Mouse (Mus musculus) liver, postnatal 0 days (tissue): ENCODE results near the gene Bsg. TPM values are rescaled to one million over a fixed set of nuclear protein-coding genes. Genes with fewer than 3 reads are reported as not detected.
A peak's percentile ranks its signal among the peaks of the same experiment; 100 is the strongest.

Experiments
- ATAC-seq: fragments of 200-750 bp; cut with Nextera tagmentation; 2 replicates; pipeline ENCODE4 v1.8.0; 2017; ENCODE audit warnings: mild to moderate bottlenecking, moderate library complexity
- DNase-seq: peaks from one replicate; pipeline ENCODE4 v3.0.0-alpha.2; 2016
- H3K27ac ChIP-seq: fragments of 300-500 bp; sonication (generic); 2 replicates; pipeline ENCODE4 v1.5.1; 2014; ENCODE audit warnings: antibody characterized with exemption, moderate library complexity, mild to moderate bottlenecking, low read depth
- H3K27me3 ChIP-seq: fragments of 300-500 bp; sonication (generic); 2 replicates; pipeline ENCODE4 v1.6.1; 2014; ENCODE audit warnings: low read length, control low read depth, mixed read lengths; ENCODE audit not compliant: insufficient read depth
- H3K36me3 ChIP-seq: fragments of 300-500 bp; sonication (generic); replicated peaks from 2 replicates; pipeline ENCODE4 v1.6.1; 2014; ENCODE audit warnings: mild to moderate bottlenecking, control low read depth, low read length, moderate library complexity, mixed read lengths; ENCODE audit not compliant: insufficient read depth
- H3K4me1 ChIP-seq: fragments of 300-500 bp; sonication (generic); 2 replicates; pipeline ENCODE4 v1.6.1; 2014; ENCODE audit warnings: antibody characterized with exemption, mild to moderate bottlenecking, control low read depth; ENCODE audit not compliant: insufficient read depth
- H3K4me2 ChIP-seq: fragments of 300-500 bp; sonication (generic); 2 replicates; pipeline ENCODE4 v1.6.1; 2014; ENCODE audit warnings: low read depth, mild to moderate bottlenecking, low read length, moderate library complexity, mixed read lengths
- H3K4me3 ChIP-seq: fragments of 300-500 bp; sonication (generic); 2 replicates; pipeline ENCODE4 v1.5.1; 2014; ENCODE audit warnings: low read depth, low read length
- H3K9ac ChIP-seq: fragments of 300-500 bp; sonication (generic); replicated peaks from 2 replicates; pipeline ENCODE4 v1.6.1; 2014; ENCODE audit warnings: mild to moderate bottlenecking, moderate library complexity
- H3K9me3 ChIP-seq: fragments of 300-500 bp; sonication (generic); 2 replicates; pipeline ENCODE4 v1.6.1; 2016; ENCODE audit warnings: mild to moderate bottlenecking, control low read depth, low read length, mixed read lengths
- CTCF ChIP-seq: sonication (generic); IDR thresholded peaks from 2 replicates; pipeline ENCODE4 v1.5.1; 2016; ENCODE audit warnings: antibody characterized with exemption, low read depth
- EP300 ChIP-seq: IDR thresholded peaks from 2 replicates; pipeline ENCODE4 v1.6.1; 2016; ENCODE audit warnings: antibody characterized with exemption, low read depth, mild to moderate bottlenecking
- WGBS: fragments of 180-500 bp; shearing (Covaris S2); extraction: QIAGEN DNeasy Blood & Tissue Kit; methylation state at CpG from one replicate; pipeline ENCODE4 v1.1.7; 2014; ENCODE audit not compliant: insufficient replicate concordance; 5-methylcytosine and 5-hydroxymethylcytosine counted together
- polyA plus RNA-seq: library from polyadenylated mRNA; unstranded; fragments of >200 nt; fragmentation: Nextera tagmentation; extraction: Ambion mirVana; gene quantifications from 2 replicates; pipeline ENCODE4 v1.2.1, GENCODE M21; 2015

Gene Bsg
- polyA plus RNA-seq, 1 experiment from 2014 or later: 1,075 TPM

DNA sequence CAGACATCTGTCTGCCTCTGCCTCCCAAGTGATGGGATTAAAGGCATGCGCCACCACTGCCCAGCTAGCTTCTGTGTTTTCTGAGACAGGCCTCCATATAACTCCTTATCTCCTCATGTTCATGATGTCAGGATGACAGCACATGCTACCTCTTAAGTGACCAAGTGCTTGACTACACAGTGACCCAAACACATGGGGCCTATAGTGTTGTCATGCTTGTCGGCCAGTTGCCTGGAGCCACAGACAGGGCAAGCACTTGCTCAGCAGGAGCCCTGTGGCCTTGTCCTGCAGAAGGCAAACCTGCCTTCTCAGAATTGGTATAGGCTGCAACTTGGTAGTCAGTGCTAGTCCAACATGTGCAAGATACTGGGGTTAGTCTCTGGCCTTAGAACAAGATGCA lies 18.1 kb upstream of the Bsg start:
- no peak for ATAC-seq
- TF ChIP-seq EP300 (no peak), CTCF (no peak)
- H3K4me1 ChIP-seq: peaks cover 22% of the 10 kb centered on the region
- no peaks in the 10 kb centered on the region for H3K9me3 ChIP-seq
- no peak overlapping the region for H3K27ac ChIP-seq
- WGBS: 83% methylated on average over 2 of the region's 2 CpGs
- no peaks in the 10 kb centered on the region for H3K27me3 ChIP-seq
- H3K4me2 ChIP-seq: no peak overlapping the region
- DNase-seq: no peak
- H3K4me3 ChIP-seq: no peak overlapping the region
- H3K36me3 ChIP-seq: peaks cover 49% of the 10 kb centered on the region
- no peak overlapping the region for H3K9ac ChIP-seq

DNA sequence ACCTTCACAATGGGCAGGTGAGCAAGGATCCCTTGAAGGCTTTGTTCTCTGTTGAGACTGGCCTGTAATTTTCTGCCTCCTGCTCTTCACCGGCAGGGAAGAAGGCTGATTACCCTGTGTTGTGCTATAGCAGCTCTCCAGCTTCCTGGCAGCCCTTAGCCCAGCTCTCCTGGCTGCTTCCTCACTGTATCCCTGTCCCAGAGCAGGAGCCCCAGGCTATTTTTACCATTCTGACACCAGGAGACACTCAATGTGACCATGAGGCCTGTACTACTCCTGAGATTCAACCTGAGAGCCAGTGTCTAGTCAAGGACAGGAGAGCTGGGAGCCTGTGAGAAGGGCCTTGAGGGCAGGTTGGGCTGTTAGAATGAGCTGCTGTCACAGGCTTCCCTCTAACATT lies 17.6 kb upstream of the Bsg start:
- H3K27ac ChIP-seq: no peak overlapping the region
- no peak for DNase-seq

DNA sequence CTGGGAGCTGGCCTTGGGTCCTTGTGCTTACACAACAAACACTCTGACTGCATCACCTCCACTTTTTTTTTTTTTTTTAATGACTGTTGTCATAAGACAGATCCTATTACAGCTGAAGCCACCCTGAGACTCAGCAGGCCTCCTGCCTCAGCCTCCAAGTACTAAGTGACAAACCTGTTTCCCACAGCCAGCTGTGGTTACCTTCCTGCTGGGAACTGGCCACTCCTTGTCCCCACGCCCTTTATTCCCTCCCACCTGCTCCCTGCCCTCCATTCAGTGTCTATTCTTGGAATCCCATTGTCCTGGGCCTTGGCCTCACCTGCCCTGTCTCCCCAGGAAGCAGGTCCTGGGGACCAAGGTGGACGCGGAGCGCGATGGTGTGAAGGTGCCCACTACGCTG lies 16.8 kb upstream of the Bsg start:
- 97% methylated on average over 6 of the region's 6 CpGs for WGBS
- no peak overlapping the region for H3K4me2 ChIP-seq
- H3K9me3 ChIP-seq: no peaks in the 10 kb centered on the region
- ATAC-seq (no peak), DNase-seq (no peak)
- TF ChIP-seq EP300 (no peak), CTCF (no peak)
- H3K4me3 ChIP-seq: no peak overlapping the region
- no peak overlapping the region for H3K9ac ChIP-seq
- H3K27ac ChIP-seq: no peak overlapping the region
- H3K27me3 ChIP-seq: no peaks in the 10 kb centered on the region
- peaks cover 19% of the 10 kb centered on the region for H3K4me1 ChIP-seq
- H3K36me3 ChIP-seq: peaks cover 49% of the 10 kb centered on the region

More for the DNA sequence above, 17.6 kb upstream of the Bsg start:
- peaks cover 49% of the 10 kb centered on the region for H3K36me3 ChIP-seq
- no peak for ATAC-seq
- no peak overlapping the region for H3K9ac ChIP-seq
- peaks cover 19% of the 10 kb centered on the region for H3K4me1 ChIP-seq
- TF ChIP-seq CTCF (no peak), EP300 (no peak)
- H3K4me3 ChIP-seq: no peak overlapping the region
- H3K27me3 ChIP-seq: no peaks in the 10 kb centered on the region
- H3K4me2 ChIP-seq: no peak overlapping the region
- no peaks in the 10 kb centered on the region for H3K9me3 ChIP-seq
- 100% methylated on average over 1 of the region's 1 CpGs for WGBS

- Histone ChIP-seq H3K4me1 (peaks cover 10% of the 10 kb centered on the region), H3K36me3 (peaks cover 49% of the 10 kb centered on the region), H3K9me3 (no peaks in the 10 kb centered on the region), H3K9ac (no peak within 1 kb of the TSS), H3K4me3 (no peak within 1 kb of the TSS), H3K27ac (no peak within 1 kb of the TSS), H3K4me2 (no peak within 1 kb of the TSS), H3K27me3 (no peaks in the 10 kb centered on the region)
- no peak for TF ChIP-seq CTCF
- WGBS: 85% methylated on average over 4 of the region's 4 CpGs
- no peak for DNase-seq
- 0 out of 2 replicates have a peak, but pooled peaks have one; percentile 16 for ATAC-seq
Measured at GRCm38 (mm10) chr10:79688720-79689119, 15.6 kb upstream of the Bsg start, which contains the start of gene Gzmm. Gzmm (plus strand) TSS chr10:79689020.

DNA sequence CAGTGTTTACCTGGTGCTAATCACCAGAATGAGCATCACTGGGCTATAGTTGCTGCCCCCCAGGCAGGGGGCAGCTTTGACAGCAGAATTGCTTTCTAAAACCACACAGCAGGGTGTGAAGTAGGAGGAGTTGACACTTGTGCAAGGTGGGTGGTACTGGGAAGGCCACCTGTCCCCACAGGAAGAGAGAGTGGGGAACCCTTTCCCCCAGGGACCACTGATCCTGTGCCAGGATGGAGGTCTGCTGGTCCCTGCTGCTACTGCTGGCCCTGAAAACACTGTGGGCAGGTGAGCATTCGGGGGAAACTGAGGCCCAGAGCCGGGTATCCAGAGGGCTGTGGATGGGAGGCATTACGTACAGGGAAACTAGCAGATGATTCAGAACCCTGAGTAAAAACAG lies 15.1 kb upstream of the Bsg start:
- no peaks in the 10 kb centered on the region for H3K27me3 ChIP-seq

DNA sequence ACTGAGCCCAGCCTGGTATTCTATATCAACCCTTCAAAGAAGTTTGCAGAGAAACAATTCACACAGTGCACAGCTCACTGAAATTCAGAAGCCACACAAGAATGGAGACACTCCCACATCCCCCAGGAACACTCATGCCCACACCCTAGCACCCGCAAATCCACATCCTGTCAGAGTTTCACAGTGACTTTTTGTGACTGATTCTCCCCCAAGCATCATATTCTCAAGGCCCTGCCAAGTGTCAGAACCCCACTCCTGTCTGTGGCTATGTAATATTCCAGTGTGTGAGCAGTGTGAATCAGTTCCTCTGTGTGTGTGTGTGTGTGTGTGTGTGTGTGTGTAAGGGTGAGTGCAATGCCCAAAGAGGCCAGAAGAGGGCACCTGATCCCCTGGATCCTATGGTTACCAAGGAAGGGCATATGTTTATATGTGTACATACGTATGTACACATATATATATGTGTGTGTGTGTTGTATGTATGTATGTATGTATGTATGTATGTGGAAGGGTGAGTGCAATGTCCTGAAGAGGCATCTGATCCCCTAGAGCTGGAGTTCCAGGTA lies 12.2 kb upstream of the Bsg start:
- no peaks in the 10 kb centered on the region for H3K27me3 ChIP-seq
- H3K4me2 ChIP-seq: no peak overlapping the region
- H3K9ac ChIP-seq: no peak overlapping the region
- TF ChIP-seq EP300 (no peak), CTCF (peak; percentile 51)
- WGBS: 94% methylated on average over 2 of the region's 2 CpGs
- ATAC-seq (no peak), DNase-seq (no peak)
- no peak overlapping the region for H3K27ac ChIP-seq
- H3K36me3 ChIP-seq: peaks cover 23% of the 10 kb centered on the region
- H3K4me1 ChIP-seq: peaks cover 14% of the 10 kb centered on the region
- H3K9me3 ChIP-seq: no peaks in the 10 kb centered on the region
- H3K4me3 ChIP-seq: no peak overlapping the region

More for the DNA sequence above, 15.1 kb upstream of the Bsg start:
- H3K9me3 ChIP-seq: no peaks in the 10 kb centered on the region
- no peak overlapping the region for H3K9ac ChIP-seq
- TF ChIP-seq EP300: no peak
- no peak overlapping the region for H3K4me3 ChIP-seq
- peaks cover 6% of the 10 kb centered on the region for H3K4me1 ChIP-seq
- whole genome bisulfite sequencing: 84% methylated on average over 3 of the region's 3 CpGs
- no peak for ATAC-seq
- no peak for DNase-seq
- peaks cover 49% of the 10 kb centered on the region for H3K36me3 ChIP-seq
- no peak overlapping the region for H3K4me2 ChIP-seq
- H3K27ac ChIP-seq: no peak overlapping the region
